Mouse (Mus musculus): ENCODE results near the gene Med26. TPM values are rescaled to one million over a fixed set of nuclear protein-coding genes. Genes with fewer than 3 reads are reported as not detected.

Gene Med26
- polyA plus RNA-seq, 1 experiment from 2014 or later = 19.9 TPM

- peaks cover 10% of the 10 kb centered on the region for H3K4me1 ChIP-seq
- no peak overlapping the region for H3K27ac ChIP-seq (replicated peaks)
- ATAC-seq (replicated peaks) = no peak
- no peaks in the 10 kb centered on the region for H3K27me3 ChIP-seq
- no peaks in the 10 kb centered on the region for H3K9me3 ChIP-seq
- no peaks in the 10 kb centered on the region for H3K36me3 ChIP-seq
- no peak overlapping the region for H3K9ac ChIP-seq (replicated peaks)
- no peak overlapping the region for H3K4me2 ChIP-seq (replicated peaks)
- H3K4me3 ChIP-seq = no peak overlapping the region
- 99% methylated on average over 3 of the region's 3 CpGs for WGBS
Observed at GRCm38 (mm10) chr8:72534888-72535287, 13.2 kb downstream of the Med26 start.

- Histone ChIP-seq H3K9me3 (no peaks in the 10 kb centered on the region), H3K4me3 (no peak overlapping the region), H3K36me3 (no peaks in the 10 kb centered on the region), H3K9ac (replicated peaks) (no peak overlapping the region), H3K27me3 (no peaks in the 10 kb centered on the region), H3K4me1 (peaks cover 3% of the 10 kb centered on the region; the same call in 1 of the 2 replicates), H3K27ac (replicated peaks) (no peak overlapping the region), H3K4me2 (replicated peaks) (no peak overlapping the region)
- ATAC-seq (replicated peaks) = no peak
- WGBS = 100% methylated on average over 1 of the region's 1 CpGs
Observed at GRCm38 (mm10) chr8:72532103-72532502, 16.0 kb downstream of the Med26 start.

- no peak for ATAC-seq (replicated peaks)
- no peaks in the 10 kb centered on the region for H3K36me3 ChIP-seq
- H3K9ac ChIP-seq (replicated peaks) = no peak overlapping the region
- H3K4me3 ChIP-seq = no peak overlapping the region
- H3K27me3 ChIP-seq = no peaks in the 10 kb centered on the region
- H3K4me1 ChIP-seq = no peaks in the 10 kb centered on the region
- no peaks in the 10 kb centered on the region for H3K9me3 ChIP-seq
- H3K27ac ChIP-seq (replicated peaks) = no peak overlapping the region
- H3K4me2 ChIP-seq (replicated peaks) = no peak overlapping the region
Observed at GRCm38 (mm10) chr8:72521888-72522287, 26.2 kb downstream of the Med26 start.

- Histone ChIP-seq H3K36me3 (no peaks in the 10 kb centered on the region), H3K27ac (replicated peaks) (no peak overlapping the region), H3K27me3 (no peaks in the 10 kb centered on the region), H3K4me2 (replicated peaks) (no peak overlapping the region), H3K4me3 (no peak overlapping the region), H3K4me1 (no peaks in the 10 kb centered on the region), H3K9ac (replicated peaks) (no peak overlapping the region), H3K9me3 (no peaks in the 10 kb centered on the region)
- no peak for ATAC-seq (replicated peaks)
- WGBS = 68% methylated on average over 7 of the region's 7 CpGs
Observed at GRCm38 (mm10) chr8:72517421-72517988, 30.6 kb downstream of the Med26 start.

- no peaks in the 10 kb centered on the region for H3K36me3 ChIP-seq
- H3K4me2 ChIP-seq (replicated peaks) = no peak overlapping the region
Observed at GRCm38 (mm10) chr8:72513158-72513557, 34.9 kb downstream of the Med26 start.

GRCm38 (mm10) chr8:72512648-72513047 lies 35.4 kb downstream of the Med26 start:
- Histone ChIP-seq H3K27me3 (no peaks in the 10 kb centered on the region), H3K27ac (replicated peaks) (no peak overlapping the region), H3K36me3 (no peaks in the 10 kb centered on the region), H3K4me3 (no peak overlapping the region), H3K4me1 (peaks cover 4% of the 10 kb centered on the region), H3K9ac (replicated peaks) (no peak overlapping the region), H3K9me3 (no peaks in the 10 kb centered on the region), H3K4me2 (replicated peaks) (no peak overlapping the region)
- 95% methylated on average over 1 of the region's 1 CpGs for WGBS
- no peak for ATAC-seq (replicated peaks)

More at GRCm38 (mm10) chr8:72513158-72513557, 34.9 kb downstream of the Med26 start:
- Histone ChIP-seq H3K27me3 (no peaks in the 10 kb centered on the region), H3K27ac (replicated peaks) (no peak overlapping the region), H3K4me3 (no peak overlapping the region), H3K9ac (replicated peaks) (no peak overlapping the region), H3K9me3 (no peaks in the 10 kb centered on the region), H3K4me1 (peaks cover 2% of the 10 kb centered on the region; the same call in 1 of the 2 replicates)
- ATAC-seq (replicated peaks) = no peak
- 94% methylated on average over 1 of the region's 1 CpGs for WGBS

- Histone ChIP-seq H3K4me2 (replicated peaks) (no peak overlapping the region), H3K27me3 (no peaks in the 10 kb centered on the region), H3K4me1 (peaks cover 36% of the 10 kb centered on the region), H3K9ac (replicated peaks) (no peak overlapping the region), H3K9me3 (no peaks in the 10 kb centered on the region), H3K4me3 (no peak overlapping the region), H3K27ac (replicated peaks) (no peak overlapping the region), H3K36me3 (no peaks in the 10 kb centered on the region)
- no peak for ATAC-seq (replicated peaks)
- 73% methylated on average over 1 of the region's 1 CpGs for WGBS
Observed at GRCm38 (mm10) chr8:72507505-72507904, 40.6 kb downstream of the Med26 start.

GRCm38 (mm10) chr8:72504637-72505314 lies 43.3 kb downstream of the Med26 start:
- H3K9ac ChIP-seq (replicated peaks) = no peak overlapping the region
- 0 out of 2 replicates have a peak, but pooled peaks have one; percentile 30 for ATAC-seq (replicated peaks)
- no peak overlapping the region for H3K4me3 ChIP-seq
- peaks cover 40% of the 10 kb centered on the region for H3K4me1 ChIP-seq
- no peaks in the 10 kb centered on the region for H3K36me3 ChIP-seq
- H3K27ac ChIP-seq (replicated peaks) = peak overlapping the region; percentile 55; the same call in 1 of the 2 replicates
- H3K9me3 ChIP-seq = no peaks in the 10 kb centered on the region
- H3K4me2 ChIP-seq (replicated peaks) = no peak overlapping the region
- no peaks in the 10 kb centered on the region for H3K27me3 ChIP-seq

- peaks cover 37% of the 10 kb centered on the region for H3K4me1 ChIP-seq
- no peak overlapping the region for H3K4me3 ChIP-seq
- H3K9me3 ChIP-seq = no peaks in the 10 kb centered on the region
- peak overlapping the region; percentile 55 for H3K27ac ChIP-seq (replicated peaks)
- no peaks in the 10 kb centered on the region for H3K27me3 ChIP-seq
- ATAC-seq (replicated peaks) = peak; percentile 75
- H3K4me2 ChIP-seq (replicated peaks) = no peak overlapping the region
- H3K9ac ChIP-seq (replicated peaks) = no peak overlapping the region
- H3K36me3 ChIP-seq = no peaks in the 10 kb centered on the region
Observed at GRCm38 (mm10) chr8:72504137-72504536, 43.9 kb downstream of the Med26 start.

- H3K4me3 ChIP-seq = no peak overlapping the region
- peaks cover 11% of the 10 kb centered on the region for H3K36me3 ChIP-seq
- 91% methylated on average over 1 of the region's 1 CpGs for WGBS
- H3K9me3 ChIP-seq = no peaks in the 10 kb centered on the region
- no peak for ATAC-seq (replicated peaks)
- H3K27me3 ChIP-seq = no peaks in the 10 kb centered on the region
- no peak overlapping the region for H3K27ac ChIP-seq (replicated peaks)
- H3K9ac ChIP-seq (replicated peaks) = no peak overlapping the region
- H3K4me2 ChIP-seq (replicated peaks) = no peak overlapping the region
- H3K4me1 ChIP-seq = peaks cover 35% of the 10 kb centered on the region
Observed at GRCm38 (mm10) chr8:72500521-72500931, 47.5 kb downstream of the Med26 start.

GRCm38 (mm10) chr8:72499521-72500284 lies 48.4 kb downstream of the Med26 start:
- Histone ChIP-seq H3K9me3 (no peaks in the 10 kb centered on the region), H3K36me3 (peaks cover 19% of the 10 kb centered on the region), H3K27me3 (no peaks in the 10 kb centered on the region), H3K4me3 (no peak overlapping the region), H3K9ac (replicated peaks) (no peak overlapping the region), H3K4me1 (peaks cover 30% of the 10 kb centered on the region), H3K27ac (replicated peaks) (no peak overlapping the region), H3K4me2 (replicated peaks) (no peak overlapping the region)
- WGBS = 86% methylated on average over 2 of the region's 2 CpGs
- ATAC-seq (replicated peaks) = no peak

- Histone ChIP-seq H3K4me2 (replicated peaks) (no peak overlapping the region), H3K27me3 (no peaks in the 10 kb centered on the region), H3K4me3 (no peak overlapping the region), H3K36me3 (peaks cover 19% of the 10 kb centered on the region), H3K27ac (replicated peaks) (no peak overlapping the region), H3K4me1 (peaks cover 28% of the 10 kb centered on the region), H3K9me3 (no peaks in the 10 kb centered on the region), H3K9ac (replicated peaks) (no peak overlapping the region)
- WGBS = 94% methylated on average over 4 of the region's 4 CpGs
- ATAC-seq (replicated peaks) = no peak
Observed at GRCm38 (mm10) chr8:72498527-72498926, 49.5 kb downstream of the Med26 start.
